Mouse (Mus musculus): ENCODE measurements around the gene Cdc14a.

- no peak for TF ChIP-seq CTCF (IDR thresholded peaks at IDR 0.05; ENCODE audit: borderline replicate concordance, extremely low read depth, insufficient read depth, insufficient read length)
- no peak for TF ChIP-seq POLR2A (IDR thresholded peaks at IDR 0.05; ENCODE audit: borderline replicate concordance, extremely low read depth, insufficient read depth, insufficient read length, poor library complexity, severe bottlenecking)
Observed at GRCm38 (mm10) chr3:116302581-116302980, 121.3 kb downstream of the Cdc14a start.
